Mouse (Mus musculus) C2C12 (cell line): ENCODE measurements around the gene Elf2. TPM values are rescaled to one million over a fixed set of nuclear protein-coding genes. Genes with fewer than 3 reads are reported as not detected.
"Not testable (repeated sequence)": the region's sequence is repeated elsewhere in the genome, so short reads cannot be mapped to it uniquely, and the experiment has no call there.

Experiments
- H3K27me3 ChIP-seq: one replicate; pipeline ENCODE4 v1.6.1; 2011; ENCODE audit not compliant: control insufficient read depth, insufficient read depth, insufficient read length
- H3K36me3 ChIP-seq: one replicate; pipeline ENCODE4 v1.6.1; 2011; ENCODE audit not compliant: control insufficient read depth, insufficient read depth
- H3K4me3 ChIP-seq: one replicate; pipeline ENCODE4 v1.5.1; 2011; ENCODE audit warnings: mild to moderate bottlenecking, control low read depth; ENCODE audit not compliant: poor library complexity, insufficient read depth, severe bottlenecking
- H3K79me2 ChIP-seq: one replicate; pipeline ENCODE4 v1.6.1; 2011; ENCODE audit not compliant: control insufficient read depth, insufficient read depth
- H3K79me3 ChIP-seq: one replicate; pipeline ENCODE4 v1.6.1; 2011; ENCODE audit warnings: low read depth, control low read depth
- H3ac ChIP-seq: one replicate; pipeline ENCODE3; 2011; ENCODE audit warnings: low read depth; ENCODE audit not compliant: control insufficient read depth, insufficient read length
- CEBPB ChIP-seq: IDR thresholded peaks from one replicate; pipeline ENCODE4 v1.6.1; 2011; ENCODE audit warnings: low read depth, mild to moderate bottlenecking, control low read depth, moderate library complexity
- CTCF ChIP-seq: IDR thresholded peaks from one replicate; pipeline ENCODE4 v1.5.1; 2011; ENCODE audit not compliant: control insufficient read depth, insufficient read depth, insufficient read length
- FOSL1 ChIP-seq: IDR thresholded peaks from one replicate; pipeline ENCODE4 v1.8.0; 2011; ENCODE audit warnings: mild to moderate bottlenecking, low read length; ENCODE audit not compliant: poor library complexity, insufficient read depth, severe bottlenecking
- MAX ChIP-seq: IDR thresholded peaks from one replicate; pipeline ENCODE4 v1.6.1; 2011; ENCODE audit warnings: mild to moderate bottlenecking, control low read depth
- MYOD1 ChIP-seq: IDR thresholded peaks from one replicate; pipeline ENCODE4 v1.6.1; 2011; ENCODE audit warnings: low read depth; ENCODE audit not compliant: control insufficient read depth, insufficient read length
- MYOG ChIP-seq: IDR thresholded peaks from one replicate; pipeline ENCODE4 v1.6.1; 2011; ENCODE audit not compliant: control insufficient read depth, insufficient read length; ENCODE audit errors: extremely low read depth
- USF1 ChIP-seq: IDR thresholded peaks from one replicate; pipeline ENCODE4 v1.6.1; 2011; ENCODE audit warnings: low read depth, mild to moderate bottlenecking, control low read depth, moderate library complexity
- polyA plus RNA-seq: library from polyadenylated mRNA; unstranded; fragments of >200 nt; fragmentation: generic; extraction: Trizol; gene quantifications from one replicate; pipeline ENCODE4 v1.2.1, GENCODE M21; 2012; ENCODE audit warnings: missing spikeins

Elf2 gene
- polyA plus RNA-seq, 1 experiment: 19.5 TPM

- H3K4me3 ChIP-seq: peak overlapping the region; percentile 60
- no peaks in the 10 kb centered on the region for H3K36me3 ChIP-seq
- H3K79me3 ChIP-seq: no peaks in the 10 kb centered on the region
- H3ac ChIP-seq: peak overlapping the region; percentile 57
- H3K27me3 ChIP-seq: no peaks in the 10 kb centered on the region
- no peaks in the 10 kb centered on the region for H3K79me2 ChIP-seq
- TF ChIP-seq MAX (peak; percentile 0), MYOD1 (no peak)
Measured at GRCm38 (mm10) chr3:51358660-51359557, 18.4 kb upstream of the Elf2 start.

DNA sequence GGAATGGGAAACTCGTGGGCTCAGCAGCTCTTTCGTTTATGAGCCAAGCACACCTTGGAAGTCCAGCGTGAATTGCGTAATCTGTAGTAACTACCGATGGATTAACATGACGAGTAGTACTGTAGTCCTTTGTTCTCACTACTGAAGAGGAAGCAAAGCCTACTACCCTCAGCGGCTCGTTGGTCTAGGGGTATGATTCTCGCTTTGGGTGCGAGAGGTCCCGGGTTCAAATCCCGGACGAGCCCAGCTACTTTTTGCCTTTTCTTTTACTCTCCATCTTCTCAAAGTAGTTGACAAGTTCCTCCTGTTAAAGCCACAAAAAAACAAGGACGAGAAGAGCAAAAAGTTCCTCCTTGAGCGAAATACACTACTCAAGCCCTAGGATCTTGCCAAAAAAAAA, 17.7 kb upstream of the Elf2 start:
- Histone ChIP-seq H3K79me2 (no peaks in the 10 kb centered on the region), H3K27me3 (no peaks in the 10 kb centered on the region), H3K36me3 (no peaks in the 10 kb centered on the region), H3K4me3 (peak overlapping the region; percentile 60), H3K79me3 (no peaks in the 10 kb centered on the region), H3ac (no peak overlapping the region)
- no peak for TF ChIP-seq MYOD1
- TF ChIP-seq CEBPB: peak; percentile 98
- TF ChIP-seq CTCF: no peak

DNA sequence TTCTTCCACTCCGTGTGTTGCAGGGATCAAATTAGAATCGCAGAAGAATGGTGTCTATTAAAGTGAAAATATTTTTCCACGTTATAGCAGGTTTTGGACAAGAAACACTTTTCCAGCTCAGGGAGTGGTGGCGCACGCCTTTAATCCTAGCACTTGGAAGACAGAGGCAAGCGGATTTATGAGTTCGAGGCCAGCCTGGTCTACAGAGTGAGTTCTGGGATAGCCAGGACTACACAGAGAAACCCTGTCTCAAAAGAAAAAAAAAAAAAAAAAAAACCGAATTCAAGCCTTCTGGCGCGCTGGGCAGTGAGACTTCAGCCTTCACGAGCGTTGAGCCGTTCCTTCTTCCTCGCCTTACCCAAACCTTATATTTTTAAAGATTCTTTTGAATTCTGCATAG, 17.2 kb upstream of the Elf2 start:
- Histone ChIP-seq H3K36me3 (no peaks in the 10 kb centered on the region), H3K79me3 (no peaks in the 10 kb centered on the region), H3K27me3 (no peaks in the 10 kb centered on the region), H3K4me3 (peak overlapping the region; percentile 60), H3K79me2 (no peaks in the 10 kb centered on the region), H3ac (no peak overlapping the region)
- no peak for TF ChIP-seq CEBPB
- TF ChIP-seq CTCF: no peak
- no peak for TF ChIP-seq FOSL1
- TF ChIP-seq USF1: no peak
- TF ChIP-seq MAX: no peak
- no peak for TF ChIP-seq MYOG
- TF ChIP-seq MYOD1: no peak

DNA sequence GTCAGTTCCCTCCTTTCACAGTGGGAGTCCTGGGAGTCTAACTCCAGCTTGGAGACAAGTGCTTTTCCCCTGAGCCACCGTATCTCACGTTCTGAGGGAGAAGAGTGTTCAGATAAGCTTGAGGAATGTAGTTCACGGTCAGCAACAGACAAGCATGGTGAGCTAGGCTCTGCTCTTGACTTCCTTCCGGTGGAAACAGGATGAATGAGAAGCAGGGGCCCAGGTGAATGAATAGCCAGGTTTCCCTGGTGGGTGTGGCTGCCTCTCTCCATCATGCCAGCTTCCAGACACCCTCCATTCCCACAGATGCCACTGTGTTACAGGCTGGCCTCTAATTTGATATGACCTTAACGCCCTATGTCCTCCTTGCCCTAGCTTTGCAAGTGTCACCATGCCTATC, 16.6 kb upstream of the Elf2 start:
- Histone ChIP-seq H3K79me2 (no peaks in the 10 kb centered on the region), H3K36me3 (no peaks in the 10 kb centered on the region), H3ac (no peak overlapping the region), H3K27me3 (no peaks in the 10 kb centered on the region), H3K79me3 (no peaks in the 10 kb centered on the region), H3K4me3 (no peak overlapping the region)
- TF ChIP-seq USF1: no peak
- no peak for TF ChIP-seq FOSL1

GRCm38 (mm10) chr3:51354956-51355355, 14.5 kb upstream of the Elf2 start:
- H3K4me3 ChIP-seq, H3K79me2 ChIP-seq, H3ac ChIP-seq, H3K27me3 ChIP-seq, H3K36me3 ChIP-seq, H3K79me3 ChIP-seq: not testable (repeated sequence)

DNA sequence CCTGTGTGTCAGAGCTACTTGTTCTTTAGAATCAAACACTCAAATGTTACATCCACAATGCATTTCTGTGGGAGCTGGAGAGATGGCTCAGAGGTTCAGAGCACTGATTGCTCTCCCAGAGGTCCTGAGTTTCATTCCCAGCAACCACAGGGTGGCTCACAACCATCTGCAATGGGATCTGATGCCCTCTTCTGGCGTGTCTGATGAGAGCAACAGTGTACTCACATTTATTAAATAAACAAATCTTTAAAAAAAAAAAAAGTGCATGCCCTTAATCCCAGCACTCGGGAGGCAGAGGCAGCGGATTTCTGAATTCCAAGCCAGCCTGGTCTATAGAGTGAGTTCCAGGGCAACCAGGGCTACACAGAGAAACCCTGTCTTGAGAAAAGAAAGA, 13.6 kb upstream of the Elf2 start:
- H3K4me3 ChIP-seq: no peak overlapping the region
- H3K79me2 ChIP-seq: no peaks in the 10 kb centered on the region
- H3K79me3 ChIP-seq: no peaks in the 10 kb centered on the region
- no peak overlapping the region for H3ac ChIP-seq
- TF ChIP-seq MYOG: no peak
- no peak for TF ChIP-seq CTCF
- no peak for TF ChIP-seq MYOD1
- no peak for TF ChIP-seq FOSL1
- no peak for TF ChIP-seq USF1
- no peak for TF ChIP-seq CEBPB
- no peak for TF ChIP-seq MAX
- no peaks in the 10 kb centered on the region for H3K27me3 ChIP-seq
- H3K36me3 ChIP-seq: no peaks in the 10 kb centered on the region
